Mouse (Mus musculus) frontal cortex, postnatal 36 days (tissue): ENCODE results near the gene Faim2.
A peak's percentile ranks its signal among the peaks of the same experiment; 100 is the strongest.

Experiments used
- DNase-seq, 2 experiments: peaks; one replicate each; pipeline ENCODE4 v3.0.0; 2022; ENCODE audit warnings: low spot score in 2 of 2

Gene Faim2

GRCm38 (mm10) chr15:99469067-99469466 lies 58.9 kb downstream of the Faim2 start:
- peak; percentile 60 to 82 for DNase-seq

- DNase-seq, result no peak
Measured at GRCm38 (mm10) chr15:99463194-99463593, 64.8 kb downstream of the Faim2 start.

DNA sequence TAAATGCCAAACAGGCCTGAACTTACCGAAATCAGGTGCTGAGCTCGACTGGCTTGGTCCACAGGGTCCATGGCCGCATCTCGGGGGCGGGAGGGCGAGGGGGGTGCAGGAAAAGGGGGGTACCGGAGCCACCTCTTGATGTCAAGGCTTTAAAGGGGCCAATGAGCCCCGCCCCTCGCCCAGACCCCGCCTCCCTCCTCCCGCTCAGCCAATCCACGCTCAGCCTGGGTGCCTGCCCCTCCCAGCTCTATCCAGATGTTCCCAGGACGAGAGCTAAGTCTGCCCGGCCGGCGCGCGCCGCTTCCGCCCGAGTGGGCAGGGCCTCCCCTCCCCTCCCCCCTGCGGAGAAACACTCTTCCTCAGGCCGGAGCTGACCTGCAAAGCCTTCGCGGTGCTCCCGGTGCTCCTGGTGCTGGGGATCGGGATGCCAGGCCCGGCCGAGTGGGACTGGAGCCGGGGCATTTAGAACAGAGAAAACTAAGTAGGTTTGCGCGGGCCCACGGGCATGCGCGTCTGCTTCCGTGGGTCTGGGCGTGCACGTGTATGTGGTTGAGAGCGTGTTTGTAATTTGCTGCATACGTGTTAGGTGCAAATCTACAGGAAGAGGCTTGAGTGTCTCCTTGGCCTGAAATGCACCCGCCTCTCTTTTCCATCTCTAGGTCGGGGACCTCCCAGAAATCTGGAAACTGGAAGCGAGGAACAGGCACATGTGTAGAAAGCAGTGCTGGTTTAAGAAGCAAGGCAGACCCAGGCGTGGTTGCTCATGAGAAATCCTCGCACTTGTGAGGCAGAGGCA lies 70.2 kb downstream of the Faim2 start, which contains the start of gene Nckap5l:
Gene Nckap5l (minus strand): TSS at position 143 of the 796 bp plus-strand sequence.
- DNase-seq, result peak; percentile 86 to 88

DNA sequence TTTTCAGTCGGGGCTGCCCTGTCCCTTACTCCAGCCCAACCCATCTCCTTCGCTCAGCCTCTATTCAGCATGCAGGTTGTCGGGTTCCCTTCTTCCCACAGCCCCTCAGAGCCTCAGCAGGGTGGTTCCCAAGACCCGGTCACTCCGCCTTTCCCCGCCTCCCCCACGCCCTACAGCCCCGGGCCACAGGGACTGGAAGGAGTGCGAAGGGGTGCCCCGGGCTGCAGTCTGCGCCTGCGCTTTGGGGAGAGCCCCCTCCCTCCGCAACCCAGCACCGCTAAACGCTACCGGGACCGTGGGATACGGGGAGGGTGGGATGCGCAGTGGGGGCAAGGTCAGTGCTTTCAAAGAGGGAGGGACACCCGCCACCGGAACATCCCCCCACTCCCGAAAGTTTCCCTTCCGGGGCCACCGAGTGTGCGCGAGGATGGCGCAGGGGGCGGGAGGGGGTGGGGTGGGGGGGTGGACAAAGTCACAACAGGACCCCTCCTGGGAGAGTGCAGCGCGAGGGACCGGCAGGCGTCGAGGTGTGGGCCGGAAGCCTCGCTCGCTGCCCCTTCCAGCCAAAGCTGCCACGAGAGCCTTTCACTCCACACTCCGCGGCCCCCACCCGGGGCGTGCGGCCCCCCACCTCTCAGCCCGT lies 70.9 kb downstream of the Faim2 start:
- peak; percentile 37 to 59 for DNase-seq

DNA sequence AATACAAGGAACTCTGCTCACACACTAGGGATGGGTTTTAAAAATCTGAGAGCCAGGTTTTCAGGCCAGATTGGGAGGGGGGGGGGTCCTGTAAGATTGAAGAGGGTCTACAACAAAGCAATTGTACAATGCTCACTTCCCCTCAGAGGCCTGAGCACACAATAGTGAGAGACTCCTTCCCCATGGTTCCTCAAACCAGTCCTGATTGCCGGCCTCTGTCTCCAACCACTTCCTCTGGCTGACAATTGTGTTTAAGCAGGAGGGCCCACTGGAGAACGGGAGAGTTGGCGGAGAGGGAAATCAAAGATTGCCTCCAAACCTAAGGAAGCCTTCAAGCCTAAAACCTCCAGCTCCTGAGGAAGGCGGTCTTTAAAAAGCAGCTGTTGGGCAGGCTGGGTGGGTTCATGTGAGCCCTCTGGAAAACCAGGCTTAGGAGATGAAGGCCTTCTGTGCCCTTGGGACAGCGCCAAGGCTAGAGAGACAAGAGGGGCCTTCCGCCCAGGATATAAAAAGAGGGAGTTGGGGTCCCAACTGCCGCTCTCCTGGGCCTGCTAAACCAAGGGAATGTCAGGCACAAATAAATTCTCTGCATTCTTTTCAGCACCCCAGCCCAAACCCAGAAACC lies 71.5 kb downstream of the Faim2 start:
- no peak for DNase-seq

- no peak for DNase-seq
Measured at GRCm38 (mm10) chr15:99455415-99455814, 72.5 kb downstream of the Faim2 start.

GRCm38 (mm10) chr15:99454585-99455279 lies 73.2 kb downstream of the Faim2 start:
- no peak for DNase-seq

DNA sequence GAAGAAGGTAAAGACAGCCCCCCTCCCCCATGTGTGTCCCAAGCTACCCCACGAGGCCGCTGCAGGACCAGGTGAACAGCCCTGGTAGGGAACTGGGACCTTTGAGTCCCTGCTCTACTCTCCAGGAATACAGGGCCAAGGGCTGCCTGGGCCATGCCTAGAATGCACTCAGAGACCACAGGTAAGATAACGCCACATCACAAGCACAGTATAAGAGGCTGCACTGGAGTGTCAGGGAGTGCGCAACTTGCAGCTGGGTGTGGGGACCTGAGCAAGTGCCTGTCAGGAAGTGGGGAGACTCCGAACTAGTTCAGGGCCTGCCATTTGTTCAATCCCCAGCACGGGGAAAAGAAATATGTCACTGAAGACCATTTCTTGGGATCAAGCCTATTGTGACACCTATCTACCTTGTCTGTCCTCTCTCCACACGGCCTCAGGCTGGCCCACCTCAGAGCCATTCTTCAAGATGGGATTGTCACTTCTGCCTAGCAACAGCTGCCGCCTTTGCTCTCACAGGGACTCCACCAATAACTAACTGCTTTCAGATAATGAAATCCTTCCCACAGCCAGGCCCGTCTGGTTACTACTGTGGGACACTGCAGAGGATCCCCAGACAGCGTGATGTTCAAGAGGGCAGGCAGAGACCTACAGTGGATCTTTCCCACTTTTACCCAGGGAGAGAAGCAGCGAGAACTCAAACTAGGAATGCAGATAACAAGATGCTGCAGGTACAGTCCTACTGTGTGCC lies 74.6 kb downstream of the Faim2 start:
- DNase-seq, result no peak

GRCm38 (mm10) chr15:99449751-99450280 lies 78.1 kb downstream of the Faim2 start:
- no peak for DNase-seq

DNA sequence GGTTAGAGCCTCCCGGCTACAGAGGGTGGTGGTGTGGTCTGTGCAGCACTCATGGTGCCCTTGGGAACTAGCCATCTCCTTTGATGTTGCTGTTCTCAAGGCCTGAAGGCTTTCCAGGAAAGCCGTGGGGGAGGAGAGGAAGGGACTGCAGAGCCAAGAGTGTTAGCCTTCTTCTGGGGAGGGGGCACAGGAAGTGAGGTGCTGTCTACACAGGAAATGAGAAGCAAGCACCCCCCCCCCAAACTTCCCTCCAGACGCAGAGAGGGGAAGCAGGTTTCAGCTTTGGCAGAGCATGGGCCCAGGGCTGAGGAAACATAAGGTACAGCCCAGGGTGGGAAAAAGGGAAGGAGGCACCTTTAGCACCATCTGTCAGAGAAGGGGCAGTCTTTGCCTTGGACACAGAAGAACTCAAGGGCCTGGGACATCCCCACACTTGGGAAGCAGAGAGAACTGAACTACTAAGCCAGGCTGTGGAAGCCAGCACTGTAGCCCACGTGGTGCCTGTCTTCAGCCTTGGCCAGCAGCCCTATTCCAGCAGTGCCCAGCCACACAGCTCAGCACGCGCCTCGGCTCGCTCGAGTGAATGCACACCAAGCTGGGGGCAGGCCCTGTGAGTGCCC lies 78.7 kb downstream of the Faim2 start:
- peak; percentile 51 to 74 for DNase-seq
